Mouse (Mus musculus): ENCODE results near the gene Ntn4. TPM values are rescaled to one million over a fixed set of nuclear protein-coding genes. Genes with fewer than 3 reads are reported as not detected.
"Not testable (repeated sequence)": the region's sequence is repeated elsewhere in the genome, so short reads cannot be mapped to it uniquely, and the experiment has no call there.

Gene Ntn4
- total RNA-seq, 2 experiments from 2014 or later: 6.7 to 14.8 TPM

DNA sequence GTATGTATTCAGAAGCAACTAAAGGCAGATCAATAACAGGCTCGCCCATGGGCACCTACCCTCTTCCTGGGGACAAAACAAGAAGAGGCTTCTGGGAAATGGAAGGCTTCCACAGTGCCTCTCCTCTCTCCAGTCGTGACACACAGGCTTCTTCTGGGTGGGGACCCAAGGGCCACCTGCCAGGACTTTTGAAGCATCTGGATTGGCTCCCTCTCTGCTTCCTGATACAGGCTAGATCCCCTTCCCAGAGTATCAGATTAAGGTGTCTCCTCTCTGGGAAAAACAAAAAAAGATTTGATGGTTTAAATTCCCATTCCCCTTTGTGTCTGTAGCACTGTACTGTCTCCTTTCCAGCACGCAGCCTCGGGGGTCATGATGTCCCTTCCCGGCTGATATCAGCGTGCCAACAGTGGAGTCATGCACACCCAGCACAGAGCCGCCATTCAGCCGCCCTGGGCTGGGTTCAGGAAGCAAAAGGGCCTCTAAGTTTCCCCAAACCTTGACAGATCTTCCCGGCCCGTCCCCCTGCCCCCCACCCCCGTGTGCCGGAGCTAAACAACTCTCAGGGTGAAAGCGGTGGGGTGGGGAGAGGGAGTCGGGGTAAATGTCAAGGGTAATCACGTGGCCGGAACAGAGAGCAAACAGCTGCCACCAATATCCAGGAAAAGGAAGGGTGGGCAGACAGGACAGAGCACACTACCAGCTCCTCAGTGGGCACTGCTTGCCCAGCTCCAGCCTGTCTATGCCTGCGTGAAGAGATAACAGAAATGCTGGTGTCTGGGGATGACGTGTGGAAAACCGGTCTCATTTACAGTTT is 38.9 kb downstream of the Ntn4 start:
- intact Hi-C loops (cut with DNase I): no loop called here
- peak; percentile 73 for DNase-seq
- H3K4me3 ChIP-seq: peak overlapping the region; percentile 68
- peak overlapping the region; percentile 87 for H3K27ac ChIP-seq
- TF ChIP-seq CTCF (IDR thresholded peaks at IDR 0.05): no peak

GRCm38 (mm10) chr10:93680680-93681377 is 40.3 kb downstream of the Ntn4 start:
- TF ChIP-seq CTCF (IDR thresholded peaks at IDR 0.05): no peak
- no peak overlapping the region for H3K4me3 ChIP-seq
- no peak for DNase-seq
- peak overlapping the region; percentile 87; the same call in 1 of the 2 replicates for H3K27ac ChIP-seq
- intact Hi-C loops (cut with DNase I): no loop called here

GRCm38 (mm10) chr10:93682185-93682747 is 41.8 kb downstream of the Ntn4 start:
- intact Hi-C loops (cut with DNase I): no loop called here
- no peak for TF ChIP-seq CTCF (IDR thresholded peaks at IDR 0.05)
- no peak overlapping the region for H3K4me3 ChIP-seq
- H3K27ac ChIP-seq: no peak overlapping the region
- DNase-seq: no peak

- no peak for TF ChIP-seq CTCF (IDR thresholded peaks at IDR 0.05)
Measured at GRCm38 (mm10) chr10:93683185-93683584, 42.7 kb downstream of the Ntn4 start.

DNA sequence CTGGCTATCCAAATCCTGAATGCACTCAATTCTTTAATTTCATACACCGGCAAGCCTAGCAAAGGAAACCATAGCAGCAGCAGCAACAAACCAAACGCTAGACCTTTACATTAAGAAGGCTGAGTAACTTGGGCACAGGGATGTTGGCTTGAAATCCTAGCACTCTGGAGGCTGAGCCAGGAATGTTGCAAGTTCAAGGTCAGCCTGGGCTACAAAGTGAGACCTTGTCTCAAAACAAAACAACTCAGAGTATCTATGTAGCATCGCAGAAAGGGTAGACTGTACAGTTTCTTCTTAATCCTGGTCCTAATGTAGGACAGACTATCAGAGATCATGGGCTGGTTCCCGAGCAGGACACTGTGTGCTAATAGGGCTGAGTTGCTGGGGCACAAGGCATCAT is 43.4 kb downstream of the Ntn4 start:
- DNase-seq: no peak
- intact Hi-C loops (cut with DNase I): no loop called here
- H3K27ac ChIP-seq: no peak overlapping the region
- no peak for TF ChIP-seq CTCF (IDR thresholded peaks at IDR 0.05)
- no peak overlapping the region for H3K4me3 ChIP-seq

More at GRCm38 (mm10) chr10:93683185-93683584, 42.7 kb downstream of the Ntn4 start:
- Histone ChIP-seq H3K4me3 (no peak overlapping the region), H3K27ac (no peak overlapping the region)
- DNase-seq: no peak
- intact Hi-C loops (cut with DNase I): no loop called here

GRCm38 (mm10) chr10:93685416-93685815 is 44.9 kb downstream of the Ntn4 start:
- H3K27ac ChIP-seq; DNase-seq; H3K4me3 ChIP-seq; intact Hi-C loops (cut with DNase I): not testable (repeated sequence)

- no peak for DNase-seq
- intact Hi-C loops (cut with DNase I): no loop called here
- Histone ChIP-seq H3K4me3 (no peak overlapping the region), H3K27ac (no peak overlapping the region)
- TF ChIP-seq CTCF (IDR thresholded peaks at IDR 0.05): no peak
Measured at GRCm38 (mm10) chr10:93686579-93686978, 46.1 kb downstream of the Ntn4 start.

DNA sequence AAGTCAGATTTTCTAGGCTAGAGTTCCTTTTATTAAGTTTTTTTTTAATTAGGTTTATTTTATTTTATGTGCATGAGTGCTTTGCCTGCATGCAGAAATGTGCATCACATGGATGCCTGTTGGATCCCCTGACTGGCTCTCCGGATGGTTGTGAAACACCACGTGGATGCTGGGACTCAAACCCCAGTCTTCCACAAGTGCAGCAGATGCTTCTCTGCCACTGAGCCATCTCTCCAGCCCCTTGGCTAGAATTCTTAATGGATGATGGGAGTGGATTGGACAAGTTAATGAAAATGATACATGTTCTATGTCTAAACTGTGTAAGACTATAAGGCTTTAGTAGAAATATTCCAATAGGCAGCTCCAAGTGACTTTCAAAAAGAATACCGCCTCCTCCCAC is 47.3 kb downstream of the Ntn4 start:
- Histone ChIP-seq H3K27ac (no peak overlapping the region), H3K4me3 (no peak overlapping the region)
- DNase-seq: no peak
- intact Hi-C loops (cut with DNase I): no loop called here
- no peak for TF ChIP-seq CTCF (IDR thresholded peaks at IDR 0.05)

- H3K4me3 ChIP-seq: peak overlapping the region; percentile 54
- intact Hi-C loops (cut with DNase I): no loop called here
- TF ChIP-seq CTCF (IDR thresholded peaks at IDR 0.05): no peak
- peak; percentile 46 for DNase-seq
- H3K27ac ChIP-seq: peak overlapping the region; percentile 77
Measured at GRCm38 (mm10) chr10:93688306-93689171, 48.1 kb downstream of the Ntn4 start.

DNA sequence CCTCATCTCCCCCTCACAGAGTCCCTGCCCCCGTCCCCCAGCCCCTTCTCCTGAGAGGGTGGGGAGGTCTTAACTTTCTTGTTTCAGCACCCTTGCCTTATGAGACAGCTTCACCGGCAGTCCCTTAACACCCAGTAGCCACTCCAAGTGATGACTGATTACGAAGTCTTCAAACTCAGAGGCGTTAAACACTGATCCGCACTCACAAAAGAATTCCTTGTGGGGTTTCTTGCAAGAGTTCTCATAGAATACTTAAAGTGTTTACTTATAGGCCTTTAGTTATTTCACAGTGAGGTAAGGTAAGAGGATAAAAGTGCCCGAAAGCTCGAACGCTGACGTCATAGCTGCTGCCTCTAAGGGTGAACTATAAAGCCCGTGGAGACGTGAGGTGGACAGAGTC is 50.9 kb downstream of the Ntn4 start:
- Histone ChIP-seq H3K27ac (no peak overlapping the region), H3K4me3 (no peak overlapping the region)
- TF ChIP-seq CTCF (IDR thresholded peaks at IDR 0.05): no peak
- intact Hi-C loops (cut with DNase I): no loop called here
- no peak for DNase-seq

DNA sequence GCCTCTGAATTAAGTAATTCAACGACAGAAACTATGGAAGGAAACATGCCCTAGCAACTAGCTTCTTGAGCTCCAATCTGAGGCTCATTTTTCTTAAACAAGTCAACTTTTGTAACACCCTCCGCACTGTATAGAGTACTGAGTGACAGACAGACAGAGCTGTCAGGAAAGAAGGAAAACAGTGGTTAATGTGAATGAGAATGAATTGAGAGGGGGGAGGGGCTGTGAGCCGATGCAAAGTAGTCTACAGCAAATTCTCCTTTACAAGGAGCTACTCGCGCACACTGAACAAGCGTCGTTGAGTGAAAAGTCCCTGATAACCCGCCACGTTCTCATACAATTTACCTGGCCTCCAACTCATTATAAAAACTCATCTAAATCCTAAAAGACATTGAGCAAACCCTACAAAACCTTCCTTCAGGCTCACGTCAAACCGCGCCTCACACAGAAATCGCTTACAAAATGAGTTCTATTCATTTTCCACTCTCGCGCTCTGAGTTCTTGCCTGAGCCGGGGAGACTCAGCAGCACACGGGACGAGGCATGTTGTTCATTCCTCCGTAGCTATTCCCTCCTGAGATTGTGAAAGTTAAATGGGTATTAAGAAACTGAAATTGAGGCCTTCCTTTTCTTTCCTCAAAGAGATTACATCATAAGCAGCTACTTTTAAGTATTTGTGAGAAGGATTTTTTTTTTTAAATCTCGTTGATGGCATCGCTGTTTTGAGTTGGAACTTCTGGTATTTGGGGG is 54.7 kb downstream of the Ntn4 start:
- intact Hi-C loops (cut with DNase I): no loop called here
- H3K27ac ChIP-seq: no peak overlapping the region
- H3K4me3 ChIP-seq: no peak overlapping the region
- no peak for TF ChIP-seq CTCF (IDR thresholded peaks at IDR 0.05)
- DNase-seq: no peak

GRCm38 (mm10) chr10:93696001-93696400 is 55.5 kb downstream of the Ntn4 start:
- no peak for DNase-seq
- Histone ChIP-seq H3K4me3 (no peak overlapping the region), H3K27ac (no peak overlapping the region)
- intact Hi-C loops (cut with DNase I): no loop called here
- TF ChIP-seq CTCF (IDR thresholded peaks at IDR 0.05): no peak

Data from gastrocnemius, adult 2 months (tissue).